Mouse (Mus musculus): ENCODE measurements around the gene Npnt.

DNA sequence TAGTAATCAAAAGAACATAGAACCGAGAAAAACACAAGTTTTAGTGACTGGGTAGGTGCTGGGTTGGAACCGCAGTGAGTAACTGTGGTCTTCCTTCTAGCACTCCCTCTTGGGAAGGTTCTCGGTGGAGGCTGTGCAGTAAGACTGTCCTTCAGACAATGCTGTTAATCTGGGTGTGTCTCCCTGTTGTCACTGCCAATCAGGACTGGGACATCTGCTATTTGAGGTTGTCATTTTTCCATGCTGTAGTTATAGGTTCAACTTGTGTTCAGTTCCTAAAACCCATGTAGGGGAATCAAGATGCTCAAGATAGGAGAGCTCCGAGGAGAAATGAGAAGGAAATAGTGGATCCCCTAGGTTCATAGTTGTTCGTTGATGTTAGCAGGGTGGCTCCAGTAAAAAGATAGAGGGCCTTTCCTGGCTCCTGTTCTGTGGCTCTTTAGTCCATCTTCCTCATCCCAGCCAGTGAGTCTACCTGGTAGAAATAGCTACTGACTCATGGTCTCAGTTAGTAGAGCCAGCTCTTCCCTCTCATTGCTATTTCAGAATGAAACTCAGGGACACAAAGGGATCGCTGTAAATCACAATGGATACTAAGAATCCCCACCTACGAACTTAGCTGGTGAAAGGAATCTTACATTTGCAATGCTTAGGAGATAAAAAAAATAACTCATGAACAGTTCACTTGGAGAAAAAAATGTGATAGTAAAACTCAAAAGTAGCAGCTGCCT is 12.7 kb upstream of the Npnt start:
- no peak for TF ChIP-seq CTCF (conservative IDR thresholded peaks at IDR 0.05; ENCODE audit: insufficient read depth, insufficient read length, low read depth, low read length)
- no peak for TF ChIP-seq POLR2A (IDR thresholded peaks at IDR 0.05; ENCODE audit: low read depth, low read length)
